Mouse (Mus musculus): ENCODE measurements at regions not wholly inside any gene's neighbourhood (a gene's known extent, or its start where the extent isn't known, plus 50 kb on each side); places are given as distances from the start of the nearest gene placed in this dataset.

DNA sequence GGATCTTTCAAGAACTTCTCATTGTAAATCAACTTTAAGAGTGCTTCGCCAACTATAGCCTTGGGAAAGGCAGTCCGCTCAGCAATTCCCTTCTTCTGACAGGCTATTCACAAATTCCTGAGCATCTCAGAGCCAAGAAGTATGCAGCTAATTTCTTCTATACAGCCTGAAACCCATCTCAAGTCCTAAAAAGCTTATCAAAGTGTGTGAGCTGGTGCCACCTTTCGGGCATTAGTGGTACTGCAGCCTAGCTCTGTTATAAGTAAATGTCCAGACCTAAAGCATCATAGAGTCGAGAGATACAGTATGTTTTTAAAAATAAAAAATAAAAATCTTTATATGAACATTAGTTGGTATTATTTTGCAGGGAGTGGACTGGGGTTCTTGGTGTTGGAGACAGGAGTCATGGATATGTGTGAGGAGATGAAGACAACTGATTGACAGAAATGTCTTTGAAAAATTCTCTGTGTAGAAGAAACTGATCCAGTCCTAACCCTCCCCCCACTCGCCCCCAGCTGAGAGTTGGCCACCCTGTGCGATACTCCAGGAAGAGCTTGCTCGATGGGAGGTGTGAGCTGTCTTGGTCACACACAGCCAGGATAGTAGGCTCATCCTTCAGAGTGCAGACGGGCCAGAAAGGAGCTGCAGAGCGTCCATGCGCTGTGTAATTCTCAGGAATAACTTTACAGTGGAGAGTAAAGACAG lies 56.4 kb downstream of the Bod1 start:
- DNase-seq (ENCODE audit: low spot score in 2 of 2), result peak in 1 of 2 experiments; percentile 62

DNA sequence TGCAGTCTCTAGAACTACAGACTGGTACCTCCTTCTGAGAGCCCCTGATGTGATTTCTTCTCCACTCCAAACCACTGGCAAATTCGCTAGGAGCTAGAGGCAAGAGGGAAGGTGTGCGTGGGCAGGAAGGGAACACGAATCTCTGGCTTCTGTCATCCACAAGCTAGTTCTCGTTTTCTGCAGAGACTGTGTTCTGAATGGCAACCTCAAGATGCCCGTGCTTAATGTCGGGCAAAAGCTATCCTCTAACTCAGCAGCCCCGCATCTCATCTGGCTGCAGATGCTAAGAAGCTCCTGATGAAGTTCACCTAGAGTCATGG lies 57.3 kb downstream of the Bod1 start:
- DNase-seq (ENCODE audit: low spot score in 2 of 2), result no peak

GRCm38 (mm10) chr11:31613688-31614393 lies 57.8 kb downstream of the Bod1 start:
- no peak for DNase-seq (ENCODE audit: low spot score in 2 of 2)

DNA sequence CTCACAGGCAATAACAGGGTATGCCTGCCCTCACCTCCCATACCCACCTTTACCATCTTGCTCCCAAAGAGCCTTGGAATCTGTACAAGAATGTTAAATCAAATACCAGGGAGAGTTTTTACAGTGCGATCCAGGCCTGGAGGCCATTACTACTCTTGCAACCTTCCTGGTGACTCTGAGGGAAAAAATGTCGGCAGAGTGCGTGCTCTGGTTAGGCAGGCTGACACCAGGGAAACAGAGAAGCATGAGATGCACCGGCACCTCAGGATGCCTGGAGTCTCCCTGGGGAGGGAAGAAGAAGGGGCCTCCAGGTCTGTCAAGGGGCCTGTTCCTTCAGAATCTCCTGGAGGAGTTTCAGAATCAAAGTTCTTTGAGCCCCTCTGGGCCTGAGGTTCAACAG lies 63.2 kb downstream of the Bod1 start:
- DNase-seq (ENCODE audit: low spot score in 2 of 2), result no peak

- no peak for DNase-seq (ENCODE audit: low spot score in 2 of 2)
Observed at GRCm38 (mm10) chr11:31601499-31601898, 70.2 kb downstream of the Bod1 start.

DNA sequence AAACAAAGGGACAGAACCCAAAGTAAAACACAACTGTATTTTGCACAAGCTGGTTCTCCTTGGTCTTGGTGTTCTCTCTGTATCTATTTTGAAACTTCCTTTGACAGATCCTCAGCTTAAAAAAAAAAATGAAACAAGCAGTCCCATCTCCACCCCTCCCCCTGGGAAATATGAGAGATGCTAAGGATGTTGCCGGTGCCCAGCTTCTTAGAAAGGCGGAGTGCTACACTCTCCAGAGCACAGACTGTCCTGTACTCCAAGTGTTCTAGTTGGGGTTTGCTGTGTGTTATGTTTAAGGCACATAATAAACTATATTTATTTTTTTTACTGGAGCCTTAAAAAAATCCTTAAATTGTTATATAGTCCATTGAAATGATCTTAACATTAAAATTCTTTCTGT lies 78.1 kb downstream of the Bod1 start:
- DNase-seq (ENCODE audit: low spot score in 2 of 2), result no peak

- DNase-seq (ENCODE audit: low spot score in 2 of 2), result peak in 1 of 2 experiments; percentile 42
Observed at GRCm38 (mm10) chr11:31592061-31592460, 79.6 kb downstream of the Bod1 start.

GRCm38 (mm10) chr11:31591037-31591554 lies 80.6 kb downstream of the Bod1 start:
- DNase-seq (ENCODE audit: low spot score in 2 of 2), result no peak

GRCm38 (mm10) chr11:31574941-31575340 lies 96.7 kb downstream of the Bod1 start:
- DNase-seq (ENCODE audit: low spot score in 2 of 2), result no peak

- DNase-seq (ENCODE audit: low spot score in 2 of 2), result peak in 1 of 2 experiments; percentile 55
Observed at GRCm38 (mm10) chr11:31564742-31565510, 106.8 kb downstream of the Bod1 start.

DNA sequence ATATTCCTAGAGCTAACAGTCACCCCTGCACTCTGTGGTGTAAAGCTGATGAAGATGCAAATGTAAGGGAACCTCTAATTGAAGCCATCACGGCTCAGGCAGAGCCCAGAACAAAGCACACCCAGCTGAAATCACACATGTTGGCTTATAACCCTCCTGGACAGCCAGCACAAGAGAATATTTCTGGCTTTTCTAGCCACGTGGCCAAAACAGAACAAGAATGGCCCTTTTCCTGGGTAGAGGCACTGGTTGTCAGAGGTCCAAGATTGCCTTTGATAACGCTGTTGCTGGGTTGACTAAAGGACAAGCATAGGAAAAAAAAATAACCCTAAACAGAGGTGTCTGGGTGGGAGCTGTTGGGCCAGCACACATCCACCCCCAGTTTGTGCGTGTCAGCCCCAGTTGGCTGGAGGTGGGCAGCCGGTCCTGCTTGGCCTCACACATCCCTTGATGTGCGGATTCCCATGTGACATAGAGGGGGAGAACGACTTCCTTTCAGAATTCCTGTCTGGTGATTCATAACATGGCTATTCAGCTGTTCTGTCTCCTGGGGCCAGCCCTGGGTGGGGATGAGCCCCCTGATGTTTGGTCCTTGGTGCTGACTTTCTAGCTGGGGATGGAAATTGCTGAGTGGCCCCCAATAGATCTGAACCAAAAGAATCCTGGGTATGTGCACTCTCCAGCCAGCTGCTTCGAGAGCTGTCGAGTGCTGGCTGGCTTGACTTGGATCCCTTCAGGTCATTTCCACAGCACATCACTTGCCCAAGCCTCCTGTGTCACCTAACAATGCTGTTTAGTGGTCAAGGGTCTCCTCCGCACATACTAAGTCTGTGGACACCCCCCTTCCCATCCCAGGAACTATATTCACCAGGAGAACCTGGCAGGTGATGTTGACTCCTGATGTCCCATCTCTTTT lies 107.6 kb downstream of the Bod1 start:
- peak in 1 of 2 experiments; percentile 41 for DNase-seq (ENCODE audit: low spot score in 2 of 2)

- no peak for DNase-seq (ENCODE audit: low spot score in 2 of 2)
Observed at GRCm38 (mm10) chr11:31562954-31563353, 108.7 kb downstream of the Bod1 start.

DNA sequence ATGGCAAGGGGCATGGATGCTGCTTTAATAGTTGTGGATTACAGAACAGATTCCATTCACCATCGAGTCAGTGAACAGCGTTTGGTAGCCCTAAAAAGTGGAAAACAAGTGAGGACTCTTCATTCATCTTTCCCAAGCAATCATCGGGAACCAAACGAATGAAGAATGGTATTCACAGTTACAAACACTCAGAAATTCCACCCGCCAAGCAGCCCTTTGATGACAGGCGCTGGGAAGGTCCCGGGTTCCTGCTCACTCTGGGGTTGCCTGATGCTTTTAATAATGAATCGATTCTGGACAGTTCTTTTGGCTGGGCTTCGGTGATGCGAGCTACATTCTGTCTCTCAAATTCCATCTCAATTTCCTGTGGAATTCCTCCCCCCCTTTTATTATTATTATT lies 110.9 kb downstream of the Bod1 start:
- DNase-seq (ENCODE audit: low spot score in 2 of 2), result no peak

DNA sequence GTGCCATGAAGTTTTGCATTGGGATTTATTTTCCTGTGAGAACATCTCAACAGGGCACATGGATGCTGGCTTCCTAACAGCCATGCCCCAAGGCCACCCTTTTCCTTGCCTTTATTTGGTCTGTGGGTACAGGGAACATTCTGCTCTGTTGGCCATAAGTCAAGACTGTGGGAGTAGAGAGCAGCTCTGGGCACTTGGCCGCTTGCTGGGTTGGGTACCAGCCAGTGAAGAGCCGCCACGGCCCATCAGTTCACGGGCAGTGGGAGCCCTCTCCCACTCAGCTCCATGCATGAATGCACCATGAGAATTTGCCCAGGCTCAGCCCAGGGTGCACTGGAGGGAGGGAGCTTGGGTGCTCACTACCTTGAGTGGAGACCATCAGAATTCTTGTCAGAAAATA lies 116.6 kb downstream of the Bod1 start:
- DNase-seq (ENCODE audit: low spot score in 2 of 2), result no peak

GRCm38 (mm10) chr11:31551614-31552271 lies 119.9 kb downstream of the Bod1 start:
- DNase-seq (ENCODE audit: low spot score in 2 of 2), result no peak

GRCm38 (mm10) chr11:31550747-31551613 lies 120.7 kb downstream of the Bod1 start:
- DNase-seq (ENCODE audit: low spot score in 2 of 2), result peak in 1 of 2 experiments; percentile 66

- DNase-seq (ENCODE audit: low spot score in 2 of 2), result peak in 1 of 2 experiments; percentile 41
Observed at GRCm38 (mm10) chr11:31545514-31545913, 126.2 kb downstream of the Bod1 start.

DNA sequence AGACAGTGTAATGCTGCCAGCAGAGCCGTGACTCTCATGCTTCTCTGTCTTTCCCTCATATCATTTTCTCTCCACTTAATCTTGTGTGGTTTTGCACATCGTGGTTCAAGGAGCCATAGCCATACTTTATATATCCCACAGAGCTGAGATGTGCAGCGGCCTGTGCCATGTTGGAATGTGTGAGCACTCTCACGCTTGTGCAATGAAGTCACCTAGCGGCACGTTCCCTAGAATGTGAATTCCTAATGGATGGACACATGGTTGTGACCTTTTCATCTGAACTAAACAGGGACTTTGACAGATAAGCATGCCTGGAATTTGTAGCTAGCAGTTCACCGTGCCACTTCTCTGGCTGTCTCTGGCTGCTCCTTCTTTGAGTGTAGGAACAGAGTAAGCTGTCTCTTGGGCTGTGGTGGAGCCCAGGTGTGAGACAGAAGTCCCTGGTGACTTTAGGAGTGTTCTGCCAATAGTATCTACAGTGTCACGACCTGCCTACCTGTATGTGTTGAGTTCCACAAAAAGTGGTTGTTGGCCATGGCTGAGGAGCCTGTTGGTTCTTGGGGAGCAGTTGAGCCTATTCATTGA lies 129.0 kb downstream of the Bod1 start:
- peak in 1 of 2 experiments; percentile 50 for DNase-seq (ENCODE audit: low spot score in 2 of 2)

DNA sequence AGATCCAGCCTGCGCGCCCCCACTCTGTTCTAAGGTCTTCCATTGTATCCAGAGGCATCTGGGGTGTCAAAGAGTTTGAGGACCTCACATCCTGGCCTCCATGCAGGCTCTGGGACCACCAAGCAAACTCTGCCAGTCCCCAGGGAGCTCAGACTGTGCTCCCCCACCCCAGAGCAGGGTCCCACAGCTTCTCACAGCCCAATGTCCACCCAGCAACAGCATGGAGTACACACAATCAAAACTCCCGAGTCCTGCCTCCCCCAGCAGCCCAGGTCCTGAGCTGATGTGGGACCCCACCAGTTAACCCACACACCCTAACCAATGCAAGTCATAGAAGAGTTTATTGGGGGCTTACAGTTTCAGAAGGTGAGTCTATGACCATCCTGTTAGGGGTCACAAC lies 130.3 kb downstream of the Bod1 start:
- peak; percentile 11 to 50 for DNase-seq (ENCODE audit: low spot score in 2 of 2)
